Mouse (Mus musculus) left cerebral cortex, adult 9 months (tissue): ENCODE results near the gene Efna2.

Experiments used
- DNase-seq, 2 experiments: peaks; one replicate each; pipeline ENCODE4 v3.0.0; 2022; ENCODE audit warnings: low spot score in 2 of 2

Efna2 gene

GRCm38 (mm10) chr10:80168038-80168661 lies 11.1 kb upstream of the Efna2 start:
- peak in 1 of 2 experiments; percentile 93 for DNase-seq

GRCm38 (mm10) chr10:80169070-80169469 lies 10.2 kb upstream of the Efna2 start:
- DNase-seq, result no peak

- DNase-seq, result no peak
Measured at GRCm38 (mm10) chr10:80169651-80170050, 9.6 kb upstream of the Efna2 start.

- DNase-seq, result peak in 1 of 2 experiments; percentile 7
Measured at GRCm38 (mm10) chr10:80170052-80170451, 9.2 kb upstream of the Efna2 start.

- DNase-seq, result peak in 1 of 2 experiments; percentile 18
Measured at GRCm38 (mm10) chr10:80170601-80171021, 8.7 kb upstream of the Efna2 start.

GRCm38 (mm10) chr10:80171252-80171651 lies 8.0 kb upstream of the Efna2 start:
- peak in 1 of 2 experiments; percentile 8 for DNase-seq

GRCm38 (mm10) chr10:80171760-80172526 lies 7.3 kb upstream of the Efna2 start:
- DNase-seq, result peak; percentile 19 to 33

GRCm38 (mm10) chr10:80172527-80173292 lies 6.6 kb upstream of the Efna2 start, which contains the start of gene 1600002K03Rik:
Gene 1600002K03Rik, plus strand, starts transcription at chr10:80172944.
- DNase-seq, result peak; percentile 80 to 92

- peak; percentile 10 to 40 for DNase-seq
Measured at GRCm38 (mm10) chr10:80173358-80173757, 5.9 kb upstream of the Efna2 start.

GRCm38 (mm10) chr10:80173955-80174640 lies 5.2 kb upstream of the Efna2 start:
- DNase-seq, result peak in 1 of 2 experiments; percentile 18

GRCm38 (mm10) chr10:80174705-80175104 lies 4.6 kb upstream of the Efna2 start:
- peak; percentile 19 to 48 for DNase-seq

GRCm38 (mm10) chr10:80175536-80176269 lies 3.6 kb upstream of the Efna2 start:
- DNase-seq, result peak in 1 of 2 experiments; percentile 43

- no peak for DNase-seq
Measured at GRCm38 (mm10) chr10:80176270-80176834, 2.9 kb upstream of the Efna2 start.

GRCm38 (mm10) chr10:80177441-80178279 lies 1.6 kb upstream of the Efna2 start:
- DNase-seq, result no peak

- DNase-seq, result no peak
Measured at GRCm38 (mm10) chr10:80180288-80180687, 1.0 kb downstream of the Efna2 start.

GRCm38 (mm10) chr10:80180823-80181222 lies 1.5 kb downstream of the Efna2 start:
- DNase-seq, result no peak

- DNase-seq, result no peak
Measured at GRCm38 (mm10) chr10:80182547-80182946, 3.3 kb downstream of the Efna2 start.

GRCm38 (mm10) chr10:80186649-80187048 lies 7.4 kb downstream of the Efna2 start:
- DNase-seq, result no peak

GRCm38 (mm10) chr10:80187739-80188138 lies 8.5 kb downstream of the Efna2 start:
- DNase-seq, result no peak
